Mouse (Mus musculus) adrenal gland, adult 10 weeks (tissue): ENCODE data around the gene 2610507B11Rik. TPM values are rescaled to one million over a fixed set of nuclear protein-coding genes. Genes with fewer than 3 reads are reported as not detected.

Experiments
- polyA plus RNA-seq: library from polyadenylated mRNA; stranded (reverse); fragments of 350-450 nt; fragmentation: Illumina TruSeq; extraction: RNeasy Lipid Tissue Mini Kit (QIAGEN cat#74804); gene quantifications from one replicate; pipeline ENCODE4 v1.2.3, GENCODE M21; 2014; ENCODE audit warnings: low read depth, low replicate concordance

The 2610507B11Rik gene
- 106 TPM for polyA plus RNA-seq

DNA sequence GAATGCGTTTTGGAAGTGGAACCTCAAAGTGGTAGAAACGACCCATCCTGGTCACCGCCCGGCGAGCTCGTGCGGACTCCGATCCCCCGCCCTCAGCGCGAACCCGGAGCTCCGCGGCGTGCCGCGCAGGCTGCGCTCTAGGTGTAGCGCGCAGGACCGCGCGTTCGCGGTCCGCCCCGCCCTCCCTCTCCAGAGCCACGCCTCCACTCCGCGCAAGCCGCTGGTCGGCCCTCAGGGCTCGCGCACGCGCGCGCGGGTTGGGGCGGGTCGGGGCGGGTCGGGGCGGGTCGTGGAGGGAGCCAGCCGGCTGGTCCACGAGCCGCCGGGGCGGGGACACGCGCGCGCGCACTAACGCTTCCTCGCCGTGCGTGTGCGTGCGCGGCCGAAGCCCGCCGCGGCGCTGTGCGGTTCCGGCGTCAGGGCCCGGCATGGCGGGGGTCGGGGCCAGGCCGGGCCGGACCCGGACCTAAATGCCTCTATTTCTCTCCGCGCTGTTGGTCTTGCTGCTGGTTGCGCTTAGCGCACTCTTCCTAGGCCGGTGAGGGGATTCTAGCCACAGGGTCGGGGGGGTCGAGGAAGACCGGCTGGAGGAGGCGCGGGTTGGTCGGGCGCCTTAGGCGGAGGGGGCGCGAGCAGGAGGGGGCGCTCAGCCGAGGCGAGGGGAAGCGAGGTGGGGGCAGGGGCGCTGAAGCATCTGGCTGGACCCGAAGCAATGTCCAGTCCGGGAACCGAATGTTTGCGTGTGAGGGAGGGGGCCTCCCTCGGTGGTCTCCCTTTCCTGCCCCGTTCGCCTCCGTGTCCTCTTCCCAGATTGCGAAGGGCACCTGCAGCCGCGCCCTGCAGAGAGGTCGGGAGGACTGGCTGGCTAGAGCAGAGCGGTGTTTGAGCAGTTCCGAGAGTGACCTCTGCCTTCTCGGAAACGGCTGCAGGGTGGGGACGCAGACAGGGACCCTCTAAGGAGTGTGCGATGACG is at the start of gene 2610507B11Rik:
Gene 2610507B11Rik (plus strand): TSS at position 373 of the 973 bp plus-strand sequence.

GRCm38 (mm10) chr11:78245627-78246317 is 15.8 kb upstream of the 2610507B11Rik start, which contains the start of the genes Sdf2 and Supt6:
Gene Sdf2, plus strand, starts transcription at chr11:78245746.
Gene Supt6, minus strand, starts transcription at chr11:78245987.

GRCm38 (mm10) chr11:78290654-78291053 is 29.1 kb downstream of the 2610507B11Rik start, which contains the start of gene BC030499:
Gene BC030499, plus strand, starts transcription at chr11:78290841.

DNA sequence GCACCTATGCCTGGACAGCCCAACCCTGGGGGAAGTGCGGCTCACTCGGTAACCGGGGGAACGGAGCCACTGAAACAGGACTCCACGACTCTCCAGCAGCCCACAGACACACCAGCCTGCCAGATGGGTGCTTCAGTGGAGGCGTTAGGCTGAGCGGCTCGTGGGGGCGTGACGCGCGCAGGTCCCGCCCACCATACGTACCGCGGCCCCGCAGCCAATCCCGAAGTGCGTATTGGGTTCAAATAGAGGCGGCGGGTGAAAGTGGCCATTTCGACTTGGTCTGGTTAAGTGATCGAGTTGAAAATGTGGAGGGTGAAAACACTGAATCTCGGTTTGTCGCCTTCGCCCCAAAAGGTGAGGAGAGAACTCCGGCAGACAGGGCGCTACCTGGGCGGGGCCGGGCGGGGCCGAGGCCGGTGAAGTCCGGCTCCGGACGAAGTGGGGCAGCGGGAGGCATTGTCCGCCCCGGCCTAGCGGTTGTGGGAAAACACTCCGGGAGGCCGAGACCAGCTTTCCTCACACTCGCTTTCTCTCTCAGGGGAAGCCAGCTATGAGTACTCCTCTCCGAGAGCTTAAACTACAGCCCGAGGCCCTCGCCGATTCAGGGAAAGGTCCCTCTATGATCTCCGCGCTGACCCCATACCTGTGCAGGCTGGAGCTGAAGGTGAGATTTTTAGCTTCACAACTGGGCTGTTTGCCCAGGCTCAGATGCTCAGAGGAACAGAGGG is 40.0 kb downstream of the 2610507B11Rik start, which contains the start of gene Spag5:
Gene Spag5 (plus strand): TSS at position 173 of the 728 bp plus-strand sequence.

DNA sequence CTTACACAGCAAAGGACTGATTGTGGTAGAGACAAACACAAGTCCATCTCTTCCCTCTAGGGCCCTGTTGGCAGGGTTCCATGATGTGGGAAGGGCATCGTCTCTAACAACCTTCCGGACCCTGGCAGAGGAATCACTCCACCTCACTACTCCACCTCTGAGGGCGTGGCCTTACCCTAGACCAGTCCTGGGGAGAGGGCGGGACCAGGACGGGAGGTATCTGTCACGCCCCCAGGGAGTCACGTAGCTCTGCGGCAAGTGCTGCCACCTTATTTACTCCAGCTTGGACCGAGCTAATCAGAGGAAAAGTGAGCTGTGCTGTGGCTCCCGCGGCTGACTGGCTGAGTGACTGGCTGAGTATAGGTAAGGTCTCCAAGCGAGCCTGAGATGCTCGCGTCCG is 61.3 kb downstream of the 2610507B11Rik start, which contains the start of gene Aldoc:
Gene Aldoc (plus strand): TSS at position 109 of the 400 bp plus-strand sequence.

GRCm38 (mm10) chr11:78327634-78328511 is 66.3 kb downstream of the 2610507B11Rik start, which contains the start of gene Pigs:
Gene Pigs, plus strand, starts transcription at chr11:78328415.

Other genes starting within 250 kb of the 2610507B11Rik start
- gene Dhrs13, start 229.5 kb upstream of the 2610507B11Rik start, polyA plus RNA-seq = 9.0 TPM
- 14.0 TPM for gene Flot2, start 223.8 kb upstream of the 2610507B11Rik start, polyA plus RNA-seq
- gene Eral1, start 181.4 kb upstream of the 2610507B11Rik start, polyA plus RNA-seq = 12.8 TPM
- gene Fam222b, start 167.1 kb upstream of the 2610507B11Rik start, polyA plus RNA-seq = 12.1 TPM
- gene Traf4, start 96.2 kb upstream of the 2610507B11Rik start, polyA plus RNA-seq = 1.2 TPM
- gene Nek8, start 85.1 kb upstream of the 2610507B11Rik start, polyA plus RNA-seq = 4.7 TPM
- 38.1 TPM for gene Tlcd1, start 85.0 kb upstream of the 2610507B11Rik start, polyA plus RNA-seq
- 709 TPM for gene Rpl23a, start 78.2 kb upstream of the 2610507B11Rik start, polyA plus RNA-seq
- gene Rab34, start 73.3 kb upstream of the 2610507B11Rik start, polyA plus RNA-seq = 17.8 TPM
- 28.4 TPM for gene Proca1, start 68.4 kb upstream of the 2610507B11Rik start, polyA plus RNA-seq
- gene Sdf2, start 16.0 kb upstream of the 2610507B11Rik start, polyA plus RNA-seq = 49.5 TPM
- 24.0 TPM for gene Supt6, start 15.8 kb upstream of the 2610507B11Rik start, polyA plus RNA-seq
- 0.58 TPM for gene BC030499, start 29.1 kb downstream of the 2610507B11Rik start, polyA plus RNA-seq
- 2.7 TPM for gene Spag5, start 39.8 kb downstream of the 2610507B11Rik start, polyA plus RNA-seq
- gene Aldoc, start 61.2 kb downstream of the 2610507B11Rik start, polyA plus RNA-seq = 7.2 TPM
- 5.2 TPM for gene Pigs, start 66.7 kb downstream of the 2610507B11Rik start, polyA plus RNA-seq
- gene Unc119, start 81.7 kb downstream of the 2610507B11Rik start, polyA plus RNA-seq = 5.7 TPM
- not detected for gene Foxn1, start 124.8 kb downstream of the 2610507B11Rik start, polyA plus RNA-seq
- gene Slc13a2, start 160.5 kb downstream of the 2610507B11Rik start, polyA plus RNA-seq = not detected
- gene Slc46a1, start 203.9 kb downstream of the 2610507B11Rik start, polyA plus RNA-seq = 1.5 TPM
- 0.23 TPM for gene Sarm1, start 236.0 kb downstream of the 2610507B11Rik start, polyA plus RNA-seq
- gene Vtn, start 237.3 kb downstream of the 2610507B11Rik start, polyA plus RNA-seq = not detected
- not detected for gene Sebox, start 241.7 kb downstream of the 2610507B11Rik start, polyA plus RNA-seq